Mouse (Mus musculus) T-helper 1 cell (primary cell): ENCODE measurements at regions not wholly inside any gene's neighbourhood (a gene's known extent, or its start where the extent isn't known, plus 50 kb on each side); places are given as distances from the start of the nearest gene placed in this dataset.

Source experiments
- in situ Hi-C: fragments of 300-600 bp; cut with MboI, MseI; formaldehyde crosslinking; loops from one replicate; pipeline ENCODE4 v1.15.1; 2025; ENCODE audit warnings: high pct_unique_total_duplicates

- in situ Hi-C loops, result no loop called here
Observed at GRCm38 (mm10) chr4:105968324-105968723, 178.7 kb downstream of the Gm12728 start.

GRCm38 (mm10) chr4:105969628-105970027, 180.0 kb downstream of the Gm12728 start:
- in situ Hi-C loops, result no loop called here

GRCm38 (mm10) chr4:105970056-105970455, 180.4 kb downstream of the Gm12728 start:
- in situ Hi-C loops, result no loop called here

GRCm38 (mm10) chr4:105972736-105973135, 183.1 kb downstream of the Gm12728 start:
- in situ Hi-C loops, result no loop called here

GRCm38 (mm10) chr4:105973769-105974397, 184.2 kb downstream of the Gm12728 start:
- in situ Hi-C loops, result no loop called here

GRCm38 (mm10) chr4:105974948-105975347, 185.3 kb downstream of the Gm12728 start:
- in situ Hi-C loops, result no loop called here

- in situ Hi-C loops, result no loop called here
Observed at GRCm38 (mm10) chr4:105979048-105979447, 189.4 kb downstream of the Gm12728 start.

- in situ Hi-C loops, result no loop called here
Observed at GRCm38 (mm10) chr4:105983018-105983417, 193.3 kb downstream of the Gm12728 start.

GRCm38 (mm10) chr4:105987963-105988602, 198.4 kb downstream of the Gm12728 start:
- in situ Hi-C loops, result no loop called here

GRCm38 (mm10) chr4:105992581-105993127, 203.0 kb downstream of the Gm12728 start:
- in situ Hi-C loops, result no loop called here

GRCm38 (mm10) chr4:105994390-105994798, 204.7 kb downstream of the Gm12728 start:
- in situ Hi-C loops, result no loop called here

- in situ Hi-C loops, result no loop called here
Observed at GRCm38 (mm10) chr4:105996060-105996459, 206.4 kb downstream of the Gm12728 start.

- in situ Hi-C loops, result no loop called here
Observed at GRCm38 (mm10) chr4:105996893-105997630, 207.4 kb downstream of the Gm12728 start.

GRCm38 (mm10) chr4:106002516-106002915, 212.8 kb downstream of the Gm12728 start:
- in situ Hi-C loops, result no loop called here

- in situ Hi-C loops, result no loop called here
Observed at GRCm38 (mm10) chr4:106005936-106006335, 216.3 kb downstream of the Gm12728 start.

GRCm38 (mm10) chr4:106007334-106008190, 217.9 kb downstream of the Gm12728 start:
- in situ Hi-C loops, result no loop called here

GRCm38 (mm10) chr4:106017065-106017646, 227.5 kb downstream of the Gm12728 start:
- in situ Hi-C loops, result no loop called here

GRCm38 (mm10) chr4:106018936-106019335, 229.3 kb downstream of the Gm12728 start:
- in situ Hi-C loops, result no loop called here

GRCm38 (mm10) chr4:106020338-106020737, 230.7 kb downstream of the Gm12728 start:
- in situ Hi-C loops, result no loop called here

GRCm38 (mm10) chr4:106024591-106024990, 234.9 kb downstream of the Gm12728 start:
- in situ Hi-C loops, result no loop called here
